ENCODE assay signal across 24 mouse cellular contexts in the genomic region with DNA sequence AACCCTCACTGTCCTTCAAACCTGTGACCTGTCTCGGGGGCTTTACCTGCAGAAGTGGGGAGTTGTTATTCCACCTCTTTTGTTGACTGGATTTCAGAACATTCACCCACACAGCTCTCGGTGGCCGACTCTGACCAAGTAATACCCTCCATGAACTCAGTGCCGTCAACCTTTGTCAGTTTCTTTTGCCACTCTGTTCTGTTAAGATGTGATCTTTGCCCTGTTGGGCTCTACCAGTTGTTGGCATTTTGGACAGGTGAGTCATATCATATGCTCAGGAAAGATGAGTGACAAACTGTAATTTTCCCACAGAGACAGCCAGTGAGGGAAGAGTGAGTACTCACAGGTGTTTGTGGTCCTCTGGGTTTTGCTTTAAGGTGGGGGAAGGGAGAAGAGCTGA.
"Had no signal": no experiment of that assay in that cellular context is flagged by ENCODE, and none has a peak within 500 bp of the region (broad histone marks: within the 10 kb centered on the region; RNA-seq: fewer than 3 reads in every experiment).

No protein-coding gene starts in this region.

- H3K27me3 ChIP-seq: heart, embryonic 13.5 days; heart, embryonic 15.5 days; hindbrain, embryonic 13.5 days; hindbrain, embryonic 15.5 days; kidney, embryonic 15.5 days; limb, embryonic 13.5 days; limb, embryonic 15.5 days; liver, embryonic 13.5 days; liver, embryonic 15.5 days had no signal

- H3K4me1 ChIP-seq: heart, embryonic 13.5 days; heart, embryonic 15.5 days; hindbrain, embryonic 13.5 days; hindbrain, embryonic 15.5 days; kidney, embryonic 15.5 days; limb, embryonic 13.5 days; limb, embryonic 15.5 days; liver, embryonic 13.5 days; liver, embryonic 15.5 days had no signal

- H3K4me3 ChIP-seq: heart, adult 2 months; heart, embryonic 13.5 days; heart, embryonic 15.5 days; hindbrain, embryonic 13.5 days; hindbrain, embryonic 15.5 days; kidney, embryonic 15.5 days; limb, embryonic 13.5 days; limb, embryonic 15.5 days; liver, embryonic 13.5 days; liver, embryonic 15.5 days had no signal

- DNase-seq: gastrocnemius, postnatal 10 days; gastrocnemius, postnatal 36 days; heart, adult 2 months; heart, postnatal 14 days; heart, postnatal 36 days; kidney, adult 11 months; kidney, adult 9 months; kidney, postnatal 14 days; kidney, postnatal 36 days; layer of hippocampus, adult 9-11 months; layer of hippocampus, postnatal 36 days; left cerebral cortex, postnatal 4 days; liver, embryonic 13.5 days; lung, adult 18-20 months had no signal

- H3K27ac ChIP-seq: heart, adult 2 months; heart, embryonic 13.5 days; heart, embryonic 15.5 days; hindbrain, embryonic 13.5 days; hindbrain, embryonic 15.5 days; hindbrain, postnatal 0 days; kidney, embryonic 15.5 days; kidney, postnatal 0 days; limb, embryonic 13.5 days; limb, embryonic 15.5 days; liver, embryonic 13.5 days; liver, embryonic 15.5 days had no signal
